Mouse (Mus musculus) inflammation-experienced regulatory T-cells, adult 6 months (primary cell): Measurements from ENCODE around the gene Ttc34. TPM values are rescaled to one million over a fixed set of nuclear protein-coding genes. Genes with fewer than 3 reads are reported as not detected.

Source experiments
- ATAC-seq: one replicate; pipeline ENCODE4 v1.8.0; 2017
- polyA plus RNA-seq, 3 experiments: library from polyadenylated mRNA; unstranded; fragments of 100-300 nt; shearing (Covaris generic); gene quantifications; one replicate each; pipeline ENCODE4 v1.2.1; 2017

The Ttc34 gene
- polyA plus RNA-seq, 3 experiments from 2014 or later, result not detected

- no peak for ATAC-seq
Measured at GRCm38 (mm10) chr4:154897676-154898465, 60.6 kb downstream of the Ttc34 start.

- ATAC-seq, result peak; percentile 89
Measured at GRCm38 (mm10) chr4:154898506-154899446, 61.5 kb downstream of the Ttc34 start, which contains the start of gene Fam213b. TSS of gene Fam213b (minus strand) at chr4:154899135.

GRCm38 (mm10) chr4:154902371-154902770, 65.1 kb downstream of the Ttc34 start:
- ATAC-seq, result no peak

DNA sequence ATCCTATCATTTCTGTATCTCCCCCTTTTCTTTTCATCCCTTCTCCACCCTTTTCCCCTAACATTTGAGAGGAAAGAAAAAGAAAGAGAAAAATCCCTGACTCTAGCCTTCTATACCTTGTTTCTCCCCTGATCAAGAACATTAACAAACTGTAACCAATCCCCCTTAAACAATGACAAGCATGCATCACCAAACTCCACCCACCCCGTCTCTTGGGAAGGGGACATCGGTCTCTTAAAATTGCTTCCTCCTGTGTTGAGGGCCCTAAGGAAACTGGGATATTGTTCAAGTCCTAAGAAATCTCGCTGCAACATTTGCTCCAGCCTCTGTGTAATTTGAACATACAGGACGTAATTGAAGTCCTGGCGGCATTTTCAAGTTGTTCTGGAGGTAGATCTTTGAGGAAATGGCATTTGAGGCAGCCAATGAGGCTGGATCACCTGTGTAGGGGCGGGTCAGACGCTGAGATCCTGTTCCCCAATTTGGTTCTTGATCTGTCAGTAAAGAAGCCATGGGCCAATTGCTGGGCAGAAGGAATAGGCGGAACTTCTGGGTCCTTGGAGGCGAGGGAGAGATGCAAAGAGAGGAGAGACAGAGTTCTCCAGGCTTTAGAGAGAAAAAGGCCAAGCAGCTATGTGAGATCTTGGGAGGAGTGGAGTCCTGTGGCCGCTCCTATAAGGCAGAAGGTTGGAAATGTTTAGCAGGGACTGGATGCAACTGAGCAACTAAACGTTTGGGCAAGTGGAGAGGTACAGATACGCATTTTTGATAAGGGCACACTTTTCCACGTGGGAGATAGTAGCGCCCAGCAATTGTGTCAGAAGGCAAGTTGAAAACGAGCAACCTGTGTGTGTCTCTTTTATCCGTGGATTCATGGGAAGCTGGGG, 67.2 kb downstream of the Ttc34 start:
- peak; percentile 99 for ATAC-seq

DNA sequence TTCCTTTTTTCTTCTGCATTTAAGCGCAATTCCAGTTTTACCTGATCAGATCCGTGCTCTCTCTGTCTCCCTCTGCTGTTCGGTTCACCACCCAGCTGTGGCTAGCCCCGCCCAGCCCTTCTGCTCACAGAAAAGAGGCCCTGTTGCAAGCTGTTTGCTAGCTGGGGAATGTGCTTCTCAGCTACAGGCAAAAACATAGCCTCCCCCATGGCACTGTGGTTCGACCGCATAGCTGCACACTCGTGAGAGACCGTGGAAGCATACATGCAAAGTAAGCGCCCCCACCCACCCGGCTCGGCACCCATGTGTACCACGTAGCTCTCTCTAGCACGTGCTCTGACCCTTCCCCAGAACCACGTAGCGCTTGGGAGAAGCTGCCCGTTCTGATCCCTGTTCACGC, 70.6 kb downstream of the Ttc34 start:
- peak; percentile 52 for ATAC-seq

DNA sequence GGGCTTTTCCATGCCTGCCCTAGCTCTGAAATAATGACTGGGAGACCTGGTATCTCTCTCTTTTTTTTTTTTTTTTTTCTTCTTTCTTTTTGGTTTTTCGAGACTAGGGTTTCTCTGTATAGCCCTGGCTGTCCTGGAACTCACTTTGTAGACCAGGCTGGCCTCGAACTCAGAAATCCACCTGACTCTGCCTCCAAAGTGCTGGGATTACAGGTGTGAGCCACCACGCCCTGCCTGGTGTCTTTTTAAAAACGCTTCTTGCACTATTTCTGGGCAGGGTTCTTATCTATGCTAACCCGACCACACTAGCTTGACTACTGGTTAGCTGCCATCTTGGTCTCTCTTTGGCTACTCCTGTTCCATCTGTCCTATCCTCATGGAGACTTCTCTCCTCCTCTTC, 71.2 kb downstream of the Ttc34 start:
- no peak for ATAC-seq

GRCm38 (mm10) chr4:154910606-154911522, 73.6 kb downstream of the Ttc34 start:
- no peak for ATAC-seq

- no peak for ATAC-seq
Measured at GRCm38 (mm10) chr4:154911644-154912043, 74.4 kb downstream of the Ttc34 start.

DNA sequence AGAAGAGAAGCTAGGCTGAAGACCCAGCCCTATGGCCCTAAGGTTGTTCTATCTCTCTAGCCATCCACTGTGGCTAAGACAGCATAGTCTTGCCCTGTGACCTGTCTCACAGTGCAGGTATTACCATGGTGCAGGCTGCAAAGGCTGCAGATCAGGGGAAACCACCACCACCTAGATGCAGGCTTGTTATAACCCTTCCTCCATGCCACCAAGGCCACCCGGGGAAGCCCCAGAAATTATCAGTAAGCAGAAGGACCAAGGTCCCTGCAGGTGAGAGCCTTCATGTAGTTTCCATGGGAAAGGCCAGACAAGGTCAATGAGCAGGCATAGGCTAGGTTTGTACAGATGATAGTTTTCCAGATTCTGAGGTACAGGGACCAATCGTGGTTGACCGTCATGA, 76.6 kb downstream of the Ttc34 start:
- ATAC-seq, result no peak

DNA sequence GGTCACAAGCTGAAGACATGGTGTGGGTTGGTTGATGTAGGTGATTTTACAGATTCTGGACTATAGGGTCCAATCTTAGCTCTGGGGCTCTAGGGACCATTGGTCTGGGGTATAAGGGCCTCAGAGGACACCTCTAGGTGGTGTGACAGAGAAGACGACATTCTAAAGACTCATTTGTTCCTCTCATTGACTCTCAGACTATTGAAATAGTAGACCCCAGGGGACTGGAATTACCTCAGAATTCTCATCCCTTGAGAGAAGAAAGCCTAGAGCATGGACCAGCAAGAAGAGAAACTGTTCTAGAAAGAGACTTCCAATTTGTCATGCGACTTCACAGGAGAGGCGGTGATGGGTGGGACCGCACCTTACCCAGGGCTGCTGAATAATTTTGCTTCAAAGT, 77.0 kb downstream of the Ttc34 start:
- ATAC-seq, result no peak

DNA sequence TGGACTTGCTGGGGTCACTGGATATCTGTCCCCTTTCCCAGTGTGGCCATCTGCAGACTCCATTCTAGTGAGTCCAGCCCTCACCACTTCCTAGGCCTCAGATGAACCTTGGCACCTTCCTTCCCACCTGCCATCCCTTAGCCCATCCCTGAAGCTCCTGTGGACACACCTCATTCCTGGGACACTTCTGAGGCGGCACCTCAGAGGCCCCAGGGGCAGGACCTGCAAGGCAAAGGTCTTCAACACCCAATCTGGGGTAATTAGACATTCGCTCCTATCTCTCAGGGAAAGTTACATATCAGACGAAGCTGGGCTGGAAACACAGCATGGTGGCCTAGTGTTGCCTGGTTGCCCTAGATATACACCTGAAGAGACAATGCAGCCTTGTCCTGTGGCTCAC, 77.4 kb downstream of the Ttc34 start:
- no peak for ATAC-seq

- no peak for ATAC-seq
Measured at GRCm38 (mm10) chr4:154915286-154915685, 78.0 kb downstream of the Ttc34 start.

DNA sequence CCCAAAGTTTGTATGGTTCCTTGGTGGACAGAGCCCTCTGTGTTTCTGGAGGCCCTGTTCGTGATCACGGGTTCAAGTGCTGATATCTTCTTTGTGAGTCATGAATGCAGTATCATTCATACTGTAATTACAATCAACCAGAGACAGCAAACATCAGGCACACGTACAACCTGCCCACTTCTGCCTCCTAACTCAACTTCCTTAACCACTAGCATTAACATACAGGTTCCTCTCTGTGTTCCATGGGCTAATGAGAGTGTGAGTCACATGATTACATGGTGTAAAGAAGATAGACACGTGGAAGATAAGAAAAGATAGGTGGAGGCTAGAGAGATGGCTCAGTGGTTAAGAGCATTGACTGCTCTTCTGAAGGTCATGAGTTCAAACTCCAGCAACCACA, 79.4 kb downstream of the Ttc34 start:
- no peak for ATAC-seq

Other genes with a start within 250 kb of the Ttc34 start
- gene Prdm16, start 200.6 kb upstream of the Ttc34 start, polyA plus RNA-seq, result 1 to 10 TPM in 1 of 3 experiments, under 1 TPM in 2; 0.58 to 5.2 (median 0.91) TPM
- not detected for gene Actrt2, start 169.6 kb upstream of the Ttc34 start, polyA plus RNA-seq
- gene Mmel1, start 32.1 kb downstream of the Ttc34 start, polyA plus RNA-seq, result not detected
- gene Fam213b, start 61.7 kb downstream of the Ttc34 start, polyA plus RNA-seq, result 10 to 100 TPM in 2 of 3 experiments, 1 to 10 TPM in 1; 2.8 to 17.4 (median 15.1) TPM
- 100 to 1,000 TPM in 2 of 3 experiments, 10 to 100 TPM in 1; 10.2 to 157 (median 117) TPM for gene Tnfrsf14, start 91.1 kb downstream of the Ttc34 start, polyA plus RNA-seq
- 1 to 10 TPM in 2 of 3 experiments, not detected in 1; 1.2 to 1.3 TPM for gene Hes5, start 123.5 kb downstream of the Ttc34 start, polyA plus RNA-seq
- 10 to 100 TPM; 22.1 to 59.6 (median 49.1) TPM for gene Pank4, start 126.7 kb downstream of the Ttc34 start, polyA plus RNA-seq
- gene Plch2, start 219.3 kb downstream of the Ttc34 start, polyA plus RNA-seq, result not detected
- 1 to 10 TPM; 5.8 to 8.7 (median 7.2) TPM for gene Pex10, start 229.6 kb downstream of the Ttc34 start, polyA plus RNA-seq
- gene Rer1, start 248.9 kb downstream of the Ttc34 start, polyA plus RNA-seq, result 100 to 1,000 TPM; 101 to 140 (median 102) TPM
- gene Morn1, start 249.1 kb downstream of the Ttc34 start, polyA plus RNA-seq, result 1 to 10 TPM in 2 of 3 experiments, under 1 TPM in 1; 0.79 to 2.1 (median 1.7) TPM